Mouse (Mus musculus) cerebellum, adult 9-11 months (tissue): ENCODE data around the gene Tmem79.
"Not testable (repeated sequence)": the region's sequence is repeated elsewhere in the genome, so short reads cannot be mapped to it uniquely, and the experiment has no call there.

Experiments
- DNase-seq: peaks from one replicate; pipeline ENCODE4 v3.0.0; 2022

Tmem79 gene

DNA sequence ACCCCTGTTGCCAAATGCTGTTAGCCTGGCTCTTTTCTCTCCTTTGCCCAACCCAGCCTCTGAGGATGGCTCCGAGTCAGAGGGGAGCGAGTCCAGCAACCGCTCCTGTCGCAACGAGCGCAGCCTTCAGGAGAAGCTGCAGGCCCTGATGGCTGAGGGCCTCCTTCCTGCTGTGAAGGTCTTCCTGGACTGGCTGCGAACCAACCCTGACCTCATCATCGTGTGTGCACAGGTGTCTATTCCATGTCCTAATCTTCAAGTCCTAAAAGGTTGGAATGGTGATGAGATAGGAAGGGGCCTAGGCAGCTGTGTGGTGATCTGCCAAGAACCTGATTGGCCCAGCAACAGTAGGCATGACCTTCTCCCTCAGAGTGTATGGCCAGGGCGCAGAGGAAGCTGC, 17.0 kb upstream of the Tmem79 start:
- DNase-seq, result peak; percentile 78

DNA sequence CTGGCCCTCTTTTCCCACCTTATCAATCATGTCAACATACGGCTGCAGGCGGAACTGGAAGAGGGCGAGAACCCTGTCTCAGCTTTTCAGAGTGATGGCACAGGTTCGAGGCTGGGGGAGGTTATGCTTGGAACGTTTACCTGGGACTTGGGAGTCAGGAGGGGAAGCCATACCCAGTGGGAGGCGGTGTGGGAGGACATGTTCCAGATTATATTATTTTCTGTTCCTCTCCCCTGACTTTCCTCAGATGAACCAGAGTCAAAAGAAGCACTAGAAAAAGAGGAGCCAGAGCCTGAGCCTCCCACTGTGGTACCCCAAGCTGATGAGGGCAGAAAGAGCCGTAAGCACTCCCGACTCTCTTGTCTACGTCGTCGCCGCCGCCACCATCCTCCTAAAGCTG, 14.8 kb upstream of the Tmem79 start:
- DNase-seq, result no peak

DNA sequence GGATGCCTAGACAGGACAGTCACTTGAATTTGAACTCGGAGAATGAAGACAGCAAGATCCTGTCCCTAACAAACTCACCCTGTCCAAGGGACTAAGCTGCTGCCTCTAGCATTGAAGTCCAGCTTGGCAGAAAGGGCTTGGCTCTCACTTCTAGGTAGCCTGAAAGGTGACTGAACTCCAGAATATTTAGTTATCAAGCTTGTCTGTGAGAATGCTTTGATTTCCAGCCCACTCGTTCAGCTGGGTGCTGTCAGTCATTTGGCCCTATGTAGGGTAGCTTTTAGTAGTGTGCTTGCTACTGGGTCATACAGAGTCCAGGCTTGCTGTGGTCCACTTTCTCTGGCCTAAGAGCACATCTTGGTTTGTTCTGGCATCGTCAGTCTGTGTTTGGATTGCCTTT, 3.1 kb upstream of the Tmem79 start:
- DNase-seq, result no peak

DNA sequence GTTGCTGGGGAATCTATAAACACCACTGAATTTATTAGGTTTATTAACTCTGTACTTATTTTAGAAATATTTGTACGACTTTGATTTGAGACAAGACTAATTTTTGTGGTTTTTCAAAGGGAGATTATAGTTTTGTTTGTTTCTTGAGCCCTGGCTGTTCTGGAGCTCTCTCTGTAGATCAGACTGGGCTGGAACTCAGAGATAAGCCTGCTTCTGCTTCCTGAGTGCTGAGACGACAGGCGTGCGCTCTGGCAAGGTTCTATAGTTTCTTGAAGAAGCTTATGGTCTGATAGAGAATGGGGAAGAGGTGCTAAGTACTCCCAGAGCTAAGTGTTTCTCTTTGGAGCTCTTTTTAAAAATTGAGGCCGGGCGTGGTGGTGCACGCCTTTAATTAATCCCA, 2.4 kb upstream of the Tmem79 start:
- no peak for DNase-seq

DNA sequence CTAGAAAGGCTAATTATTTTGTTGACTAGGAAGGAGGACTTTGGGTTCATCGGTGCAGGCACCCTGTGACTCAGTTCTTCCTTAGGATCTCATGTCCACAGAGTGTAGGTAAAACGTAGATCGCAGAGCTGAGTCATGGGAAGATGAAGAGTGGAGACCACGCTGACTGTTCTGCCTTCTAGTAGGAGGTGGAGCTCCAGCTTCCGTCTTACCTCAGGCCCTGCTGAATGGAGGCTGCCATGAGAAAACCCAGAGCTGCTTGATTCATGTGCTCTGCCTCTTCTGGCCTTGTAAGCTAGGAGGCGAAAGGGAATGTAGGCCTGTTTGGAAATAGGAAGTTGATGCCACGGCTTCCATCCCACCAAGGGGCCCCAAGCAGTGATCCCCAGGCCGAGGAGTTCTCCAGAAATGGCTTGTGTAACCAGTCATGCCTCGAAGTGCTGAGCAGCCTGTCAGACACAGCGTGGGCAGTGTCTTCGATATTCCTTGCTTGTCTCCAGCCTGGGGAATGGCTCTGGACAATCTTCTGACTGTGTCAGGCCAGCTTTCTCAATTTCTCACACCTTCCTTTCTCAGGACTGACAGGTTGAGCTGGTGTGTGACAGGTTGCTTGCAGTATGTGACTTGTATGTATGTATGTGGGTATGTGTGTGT, 1.5 kb upstream of the Tmem79 start:
- no peak for DNase-seq

DNA sequence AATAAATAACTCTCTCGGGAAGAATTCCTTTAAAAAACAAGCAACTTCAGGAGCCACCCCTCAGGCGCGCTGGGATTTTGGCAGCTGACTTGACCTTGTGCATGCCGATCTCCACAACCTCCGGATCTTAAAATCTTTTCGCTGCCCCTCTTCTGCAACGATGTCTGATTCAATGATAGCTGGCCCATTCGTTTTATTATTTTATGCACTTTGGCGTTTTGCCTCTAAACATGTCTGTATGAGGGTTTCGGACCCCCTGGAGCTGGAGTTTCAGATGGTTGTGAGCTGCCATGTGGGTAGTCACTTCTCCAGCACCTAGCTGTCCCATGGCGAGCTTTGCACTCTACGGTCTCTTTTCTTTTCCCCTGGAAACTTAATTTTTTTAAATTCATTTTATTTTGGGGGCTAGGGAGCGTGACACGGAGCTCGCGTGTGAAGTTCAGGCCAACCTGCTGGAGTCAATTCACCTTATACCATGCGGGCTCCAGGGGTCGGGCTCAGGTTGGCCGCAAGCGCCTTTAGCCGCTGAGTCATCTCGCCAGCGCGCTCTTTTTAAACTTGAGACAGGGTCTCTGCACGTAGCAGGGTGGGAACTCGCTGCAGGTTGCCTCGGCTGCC, 403 bp downstream of the Tmem79 start:
- peak; percentile 56 for DNase-seq

DNA sequence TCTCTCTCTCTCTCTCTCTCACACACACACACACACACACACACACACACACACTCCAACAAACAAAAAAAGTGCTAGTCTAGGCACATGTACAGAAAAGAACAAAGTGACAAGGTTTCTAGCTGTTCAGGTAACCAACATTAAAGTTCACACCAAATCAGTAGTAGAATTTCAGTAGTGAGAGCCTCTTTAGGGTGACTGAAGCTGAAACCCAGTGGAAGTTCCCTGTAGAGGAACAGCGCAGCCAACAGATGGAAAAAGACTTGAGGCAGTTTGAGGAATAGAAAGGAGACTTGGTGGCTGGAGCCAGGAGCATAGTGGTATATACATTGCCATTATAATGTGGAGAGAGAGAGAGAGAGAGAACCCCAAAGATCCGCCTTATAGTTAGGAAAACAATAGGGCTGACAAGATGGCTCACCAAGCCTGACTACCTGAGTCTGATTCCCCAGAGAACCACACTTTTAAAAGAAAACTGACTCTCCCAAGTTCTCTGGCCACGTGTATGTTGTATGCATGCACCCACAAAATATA, 979 bp downstream of the Tmem79 start:
- DNase-seq, result no peak

DNA sequence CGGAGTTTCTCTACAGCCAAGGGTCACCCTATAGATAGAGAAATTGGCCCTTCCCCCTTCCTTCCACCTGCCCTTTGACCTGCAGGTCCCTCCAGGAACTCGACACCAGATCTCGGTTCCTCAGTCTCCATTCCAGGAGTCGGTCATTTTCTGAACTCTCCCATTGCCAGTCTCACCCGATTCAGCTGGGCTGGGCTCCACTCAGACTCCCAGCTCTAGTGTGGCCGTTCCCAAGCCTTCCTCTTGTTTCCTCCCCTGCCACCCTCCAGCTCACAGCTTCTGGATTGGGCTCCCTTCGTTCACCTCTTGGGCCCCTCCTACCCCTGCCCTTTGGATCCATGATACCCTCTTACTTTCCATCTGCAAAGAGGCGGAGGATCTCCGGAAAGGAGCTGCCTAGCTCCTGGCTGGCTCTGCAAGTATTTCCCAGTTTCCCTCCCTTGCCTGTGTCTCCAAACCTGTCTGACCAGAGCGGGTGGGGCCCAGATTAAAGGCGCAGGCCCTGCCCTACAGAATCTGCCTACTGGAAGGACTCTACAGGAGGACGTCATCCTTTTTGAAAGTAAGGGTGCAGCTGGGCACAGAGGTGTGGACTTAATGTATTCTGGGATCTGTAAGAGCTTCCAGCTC, 1.8 kb downstream of the Tmem79 start:
- DNase-seq, result no peak

DNA sequence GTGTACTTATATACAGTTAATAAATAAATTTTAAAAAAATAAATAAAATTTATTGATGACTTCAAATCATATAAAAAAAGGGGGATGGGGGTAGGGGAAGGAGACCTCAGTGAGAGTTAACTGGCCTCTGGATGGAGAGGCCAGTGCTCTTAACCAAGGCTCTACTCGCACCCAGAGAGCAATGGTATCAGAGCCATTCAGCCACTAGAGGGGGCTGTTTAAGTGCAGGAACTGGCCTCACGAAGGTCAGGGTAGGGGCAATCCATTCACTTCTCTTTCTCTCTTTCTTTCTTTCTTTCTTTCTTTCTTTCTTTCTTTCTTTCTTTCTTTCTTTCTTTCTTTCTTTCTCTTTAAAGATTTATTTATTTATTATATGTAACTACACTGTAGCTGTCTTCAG, 4.7 kb downstream of the Tmem79 start:
- no peak for DNase-seq

DNA sequence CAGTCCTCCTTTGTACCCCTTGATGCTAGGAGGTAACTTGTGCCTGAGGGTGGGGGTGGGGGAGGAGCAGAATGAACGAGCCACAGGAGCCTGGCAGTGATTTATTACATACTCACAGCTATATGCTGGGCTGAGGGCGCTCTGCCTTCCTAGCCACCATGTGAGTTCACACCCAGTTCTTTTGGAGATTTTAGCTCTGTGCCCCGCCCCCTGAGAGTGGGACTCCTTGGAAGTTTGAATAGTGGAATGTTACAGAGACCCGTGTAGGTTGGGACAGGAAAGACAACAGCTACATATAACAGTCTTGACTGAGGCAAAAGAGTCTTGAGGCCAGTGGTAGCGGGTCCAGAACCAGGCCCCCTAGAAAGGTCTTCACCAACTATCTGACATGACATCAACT, 7.0 kb downstream of the Tmem79 start:
- no peak for DNase-seq

DNA sequence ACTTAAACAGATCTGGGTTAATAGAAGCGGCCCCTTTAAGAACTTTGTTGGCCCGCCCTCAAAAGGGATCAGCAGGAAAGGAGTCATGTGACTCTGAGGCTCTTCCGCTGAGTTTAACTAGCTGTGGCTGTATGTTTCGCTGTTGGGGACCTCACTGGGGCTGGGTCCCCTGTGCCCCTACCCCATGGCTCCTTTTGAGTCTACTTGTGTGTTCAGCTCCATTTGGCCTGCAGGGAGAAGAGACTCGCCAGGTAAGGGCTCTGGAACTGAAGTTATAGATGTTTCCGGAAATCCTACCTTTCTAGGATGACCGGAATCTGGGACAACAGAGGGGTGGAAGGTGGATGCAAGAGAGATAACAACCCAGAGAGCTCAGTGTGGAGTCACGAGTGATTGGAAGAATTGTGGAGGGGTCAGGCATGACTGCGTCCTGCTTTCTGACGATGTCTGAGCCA, 11.0 kb downstream of the Tmem79 start, which contains the start of gene Glmp:
Glmp (plus strand) TSS at position 73 of the 455 bp plus-strand sequence.
- DNase-seq, result peak; percentile 68

DNA sequence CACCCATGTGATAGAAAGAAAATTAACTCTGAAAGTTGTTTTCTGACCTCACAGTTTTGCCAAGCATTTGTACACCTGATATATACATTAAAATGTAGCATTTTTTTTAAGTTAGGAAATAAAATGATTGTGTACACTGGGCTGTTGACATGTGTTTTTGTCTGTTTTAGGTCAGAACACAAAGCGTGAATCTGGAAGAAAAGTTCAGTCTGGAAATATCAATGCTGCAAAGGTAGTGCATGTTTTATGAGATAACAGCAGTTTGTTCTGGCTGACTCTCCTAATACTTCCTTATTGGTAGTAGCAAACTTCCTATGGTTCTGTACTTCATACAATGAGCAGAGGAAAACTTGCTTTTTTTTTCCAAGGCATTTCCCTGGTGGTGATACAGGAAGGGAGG, 36.8 kb downstream of the Tmem79 start:
- DNase-seq, result no peak

DNA sequence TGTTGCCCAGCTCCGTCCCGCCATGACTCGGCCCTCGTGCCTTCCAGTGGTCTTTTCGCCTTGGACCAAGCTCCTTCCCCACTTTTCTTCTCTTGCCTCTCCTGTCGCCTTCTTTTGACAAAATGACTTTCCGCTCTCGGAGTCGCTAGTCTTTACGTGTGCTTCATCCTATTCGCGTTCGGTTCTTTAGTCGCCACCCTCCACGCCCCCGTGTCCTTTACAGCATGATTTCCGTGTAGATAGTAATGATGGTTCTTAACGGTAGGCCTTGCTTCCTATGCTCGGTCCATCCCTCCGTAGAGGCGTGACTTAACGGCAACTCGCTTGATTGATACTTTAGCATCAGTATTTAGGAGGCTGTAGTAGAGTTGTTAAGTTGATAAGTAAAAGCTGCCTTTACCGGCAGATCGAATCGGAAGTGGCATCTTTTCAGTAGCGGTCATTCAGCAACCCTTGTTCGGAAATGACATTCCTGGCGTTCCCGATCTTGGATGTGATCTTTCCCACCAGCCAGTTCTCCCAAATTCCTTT, 38.6 kb downstream of the Tmem79 start:
- DNase-seq, result no peak

DNA sequence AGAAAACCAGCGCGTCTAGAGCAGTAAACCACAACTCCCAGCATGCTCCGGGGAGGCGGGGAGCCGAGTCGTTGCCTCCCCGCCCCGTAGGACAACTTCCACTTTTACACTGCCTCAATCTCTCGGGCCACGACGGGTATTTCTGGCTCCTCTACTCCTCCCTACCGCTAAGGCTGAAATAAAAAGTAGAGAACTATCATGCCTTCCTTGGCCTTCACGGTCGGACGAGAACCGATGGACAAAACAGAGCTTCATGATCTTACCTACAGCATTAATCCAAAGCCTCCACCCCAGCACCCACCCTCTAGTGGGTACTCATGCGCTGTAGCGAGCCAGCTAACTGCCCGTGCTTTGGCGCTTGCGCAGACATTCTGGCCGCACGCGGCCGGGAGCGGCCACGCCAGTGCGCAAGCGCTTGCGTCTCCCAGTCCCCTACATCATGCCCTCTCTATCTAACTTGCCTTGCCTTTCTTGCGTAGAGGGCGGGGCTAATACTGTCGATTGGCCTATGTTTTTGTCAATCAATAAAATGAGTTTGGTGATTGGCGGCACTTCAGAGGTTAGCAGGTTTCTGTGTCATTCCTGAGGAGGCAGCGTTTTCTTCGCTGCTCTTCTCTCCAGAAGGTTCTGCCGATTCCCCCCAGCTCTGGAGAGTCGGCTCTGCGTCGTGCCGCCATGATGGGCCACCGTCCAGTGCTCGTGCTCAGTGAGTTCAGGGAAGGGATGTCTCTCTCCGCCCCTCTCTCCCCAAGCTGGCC, 39.2 kb downstream of the Tmem79 start, which contains the start of the genes Tsacc and Cct3:
Tsacc (minus strand) TSS at position 439 of the 758 bp plus-strand sequence.
Cct3 (plus strand) TSS at position 556 of the 758 bp plus-strand sequence.
- peak; percentile 99 for DNase-seq

DNA sequence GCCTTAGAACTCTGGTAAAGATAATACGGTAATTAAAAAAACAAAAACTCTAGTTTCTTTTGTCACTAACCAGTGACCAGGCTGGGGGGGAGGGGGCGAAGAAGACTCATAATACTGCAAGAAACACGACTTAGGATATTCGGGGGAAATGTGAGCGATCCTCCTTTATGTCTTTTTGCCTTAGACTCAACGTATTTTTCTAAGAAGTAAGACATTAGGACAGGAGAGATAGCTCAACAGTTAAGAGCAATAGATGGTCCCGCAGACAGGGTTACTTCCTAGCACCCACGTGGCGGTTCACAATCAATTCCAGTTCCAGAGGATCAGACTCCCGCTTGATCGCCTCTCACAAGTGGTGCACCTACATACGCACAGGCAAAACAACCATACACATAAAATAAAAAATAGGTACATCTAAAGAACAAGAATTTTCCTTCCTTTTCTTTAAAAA, 39.8 kb downstream of the Tmem79 start:
- DNase-seq, result no peak

DNA sequence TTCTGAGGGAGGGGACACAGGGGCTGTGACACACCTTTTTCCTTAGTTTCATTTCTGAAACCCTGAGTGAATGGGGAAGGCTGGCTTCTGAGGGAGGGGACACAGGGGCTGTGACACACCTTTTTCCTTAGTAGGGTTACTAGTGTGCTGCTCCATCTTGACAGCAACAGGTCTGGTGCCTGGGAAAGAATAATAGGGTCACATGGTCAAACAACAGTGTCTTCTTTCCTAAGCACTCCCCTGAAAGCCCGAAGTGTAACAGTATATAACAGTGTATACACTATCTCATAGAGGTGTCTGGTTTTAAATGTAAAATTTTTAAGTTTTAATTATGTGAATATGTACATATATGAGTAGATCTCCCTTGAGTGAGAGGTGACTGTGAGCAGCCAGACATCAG, 40.7 kb downstream of the Tmem79 start:
- DNase-seq, result peak; percentile 9

DNA sequence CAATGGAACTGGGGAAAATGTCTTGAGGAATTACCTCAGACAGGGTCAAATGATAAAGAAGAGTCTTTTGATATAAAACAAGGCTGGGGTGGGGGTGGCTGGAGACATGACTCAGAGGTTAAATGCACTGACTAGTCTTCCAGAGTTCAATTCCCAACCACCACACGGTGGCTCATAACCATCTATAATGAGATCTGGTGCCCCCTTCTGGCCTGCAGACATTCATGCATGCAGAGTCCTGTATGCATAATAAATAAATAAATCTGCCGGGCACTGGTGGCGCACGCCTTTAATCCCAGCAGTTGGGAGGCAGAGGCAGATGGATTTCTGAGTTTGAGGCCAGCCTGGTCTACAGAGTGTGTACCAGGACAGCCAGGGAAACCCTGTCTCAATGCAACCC, 44.0 kb downstream of the Tmem79 start:
- peak; percentile 8 for DNase-seq

DNA sequence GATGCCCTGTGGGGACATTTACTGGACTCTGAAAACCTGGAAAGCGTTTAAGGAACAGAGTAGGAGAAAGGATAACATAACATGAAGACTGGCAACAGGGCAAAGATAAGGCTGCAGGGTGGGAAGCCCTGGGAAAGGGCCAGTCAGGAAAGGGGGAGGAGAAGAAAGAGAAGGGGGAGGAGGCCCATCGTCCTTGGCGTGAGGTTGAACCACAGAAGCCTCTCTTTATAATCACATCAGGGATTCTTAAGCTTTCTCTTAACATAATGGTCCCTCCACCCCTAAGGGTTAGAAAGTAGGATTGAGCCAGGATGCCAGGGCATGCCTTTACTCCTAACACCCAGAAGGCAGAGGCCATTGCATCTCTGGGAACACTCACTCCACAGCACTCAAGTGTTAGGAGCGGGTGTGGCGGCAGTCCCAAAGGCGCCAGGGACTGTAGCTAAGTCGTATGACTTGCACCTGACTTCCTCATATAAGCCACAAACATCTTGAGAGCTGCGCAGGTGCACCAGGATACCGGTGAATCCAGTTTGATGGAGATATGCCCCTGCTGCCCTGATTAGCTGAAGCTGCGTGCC, 47.7 kb downstream of the Tmem79 start:
- DNase-seq, result not testable (repeated sequence)

DNA sequence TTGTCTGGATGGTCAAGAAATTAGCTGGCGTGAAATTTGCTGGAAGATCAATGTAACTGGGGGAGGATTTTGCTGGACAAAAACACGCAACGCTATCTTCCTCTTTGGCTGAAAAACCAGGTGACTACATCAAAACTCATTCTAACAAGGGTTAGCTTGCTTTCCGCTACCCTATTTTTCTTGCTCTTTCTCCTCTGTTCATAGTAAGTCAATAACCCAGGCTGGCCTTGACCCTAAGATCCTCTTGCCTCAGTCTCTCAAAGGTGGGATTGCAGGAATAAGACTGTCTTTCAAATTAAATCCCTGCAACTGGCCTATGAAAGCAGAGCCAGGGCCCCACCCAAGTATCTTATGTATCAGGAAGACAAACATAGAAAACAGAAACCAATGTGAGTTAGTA, 48.8 kb downstream of the Tmem79 start, which contains the start of gene Gm38392:
Gm38392 (minus strand) TSS at position 101 of the 400 bp plus-strand sequence.
- no peak for DNase-seq

DNA sequence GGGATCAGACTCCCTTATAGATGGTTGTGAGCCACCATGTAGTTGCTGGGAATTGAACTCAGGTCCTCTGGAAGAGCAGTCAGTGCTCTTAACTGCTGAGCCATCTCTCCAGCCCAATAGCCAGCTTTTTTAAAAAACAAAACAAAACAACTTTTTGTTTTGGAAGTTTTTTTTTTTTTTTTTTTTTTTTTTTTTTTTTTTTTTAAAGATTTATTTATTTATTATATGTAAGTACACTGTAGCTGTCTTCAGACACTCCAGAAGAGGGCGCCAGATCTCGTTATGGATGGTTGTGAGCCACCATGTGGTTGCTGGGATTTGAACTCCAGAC, 50.4 kb downstream of the Tmem79 start:
- DNase-seq, result not testable (repeated sequence)

DNA sequence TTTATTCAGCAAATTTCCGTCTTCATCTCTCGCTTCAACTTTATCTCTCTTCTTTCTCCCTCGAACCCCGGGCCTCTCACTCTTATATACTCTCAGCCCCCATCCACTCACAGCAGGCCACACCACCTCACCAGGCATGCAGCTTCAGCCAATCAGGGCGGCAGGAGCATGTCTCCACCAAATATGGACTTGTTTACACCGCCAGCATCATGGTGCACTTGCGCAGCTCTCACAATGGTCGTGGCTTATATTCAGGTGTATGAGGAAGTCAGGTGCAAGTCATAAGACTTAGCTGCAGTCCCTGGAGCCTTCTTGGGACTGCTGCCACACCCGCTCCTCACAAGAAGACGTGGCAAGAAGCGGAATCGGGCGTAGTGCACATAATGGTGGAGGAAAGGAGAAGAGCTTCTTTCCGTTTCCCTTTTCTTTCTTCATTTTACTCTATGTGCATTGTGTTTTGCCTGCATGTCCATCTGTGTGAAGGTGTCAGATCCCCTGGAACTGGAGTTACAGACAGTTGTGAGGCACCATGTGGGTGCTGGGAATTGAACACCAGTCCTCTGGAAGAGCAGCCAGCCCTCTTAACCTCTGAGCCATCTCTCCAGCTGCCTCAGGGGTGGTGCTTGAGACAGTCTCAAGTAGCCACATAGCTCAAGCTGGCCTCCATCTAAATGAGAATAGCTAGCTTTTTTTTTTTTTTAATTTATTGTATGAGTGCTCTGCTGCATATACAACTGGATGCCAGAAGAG, 51.0 kb downstream of the Tmem79 start:
- DNase-seq, result not testable (repeated sequence)
